ENCODE assay signal across 28 mouse cellular contexts in the genomic region with DNA sequence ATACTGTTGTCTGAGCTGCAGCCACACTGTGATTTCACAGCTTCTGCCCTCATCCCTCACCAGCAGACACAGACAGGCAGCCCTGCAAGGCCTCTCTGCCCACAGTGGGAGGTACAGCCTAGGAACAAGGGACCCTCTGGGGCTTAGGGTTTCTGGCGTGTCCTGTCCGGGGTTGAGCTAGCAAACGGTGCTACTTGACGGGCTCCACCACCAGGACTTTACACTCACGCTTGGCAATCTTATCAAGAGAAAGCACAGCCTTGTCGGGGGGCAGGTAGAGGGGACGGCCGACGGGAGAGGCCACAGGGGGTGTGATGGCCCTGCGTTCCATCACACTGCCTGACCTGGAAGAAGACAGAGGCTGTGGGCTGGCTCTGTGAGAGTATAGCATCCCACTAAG. TPM values are rescaled to one million over a fixed set of nuclear protein-coding genes. Genes with fewer than 3 reads are reported as not detected.
A peak's percentile ranks its signal among the peaks of the same experiment; 100 is the strongest.
DNase-seq lines count a peak whose midpoint lies in the region; ATAC-seq and TF ChIP-seq lines count a peak whose summit lies in the region.
"Had no signal": no experiment of that assay in that cellular context is flagged by ENCODE, and none has a peak within 500 bp of the region (broad histone marks: within the 10 kb centered on the region; RNA-seq: fewer than 3 reads in every experiment).

No protein-coding gene starts in this region.

- H3K4me3 ChIP-seq in erythroblast, embryonic 14.5 days (replicated peaks) = peak overlapping the region; percentile 28
- no peak overlapping the region for H3K4me3 ChIP-seq in hindbrain, embryonic 13.5 days
- no peak overlapping the region for H3K4me3 ChIP-seq in hindbrain, embryonic 10.5 days
- H3K4me3 ChIP-seq in intestine, embryonic 15.5 days (replicated peaks) = no peak overlapping the region
- peak overlapping the region in 1 of 2 experiments; percentile 23; a peak in 2 of 4 replicates for H3K4me3 ChIP-seq in liver, embryonic 14.5 days (ENCODE audit: insufficient read depth in 1 of 2, low read depth in 2 of 2, low read length in 2 of 2)
- H3K4me3 ChIP-seq: embryonic facial prominence, embryonic 15.5 days; forebrain, embryonic 12.5 days; heart, embryonic 15.5 days; midbrain, embryonic 12.5 days had no signal

- H3K27ac ChIP-seq in hindbrain, embryonic 13.5 days = no peak overlapping the region; the same call in 1 of the 2 replicates
- H3K27ac ChIP-seq in hindbrain, embryonic 10.5 days = no peak overlapping the region
- H3K27ac ChIP-seq in intestine, embryonic 15.5 days = no peak overlapping the region
- H3K27ac ChIP-seq in liver, embryonic 14.5 days = no peak overlapping the region
- H3K27ac ChIP-seq: embryonic facial prominence, embryonic 15.5 days; forebrain, embryonic 12.5 days; heart, embryonic 15.5 days; hindbrain, postnatal 0 days; midbrain, embryonic 12.5 days had no signal

- no peak overlapping the region for H3K4me2 ChIP-seq in hindbrain, embryonic 13.5 days
- H3K4me2 ChIP-seq in intestine, embryonic 15.5 days (replicated peaks) = no peak overlapping the region
- H3K4me2 ChIP-seq in liver, embryonic 14.5 days (ENCODE audit: low read depth) = peak overlapping the region; percentile 89
- H3K4me2 ChIP-seq: embryonic facial prominence, embryonic 15.5 days; forebrain, embryonic 12.5 days; heart, embryonic 15.5 days; midbrain, embryonic 12.5 days had no signal

- H3K36me3 ChIP-seq in erythroblast, embryonic 14.5 days (ENCODE audit: control insufficient read depth) = peaks cover 50% of the 10 kb centered on the region
- H3K36me3 ChIP-seq in hindbrain, embryonic 13.5 days = peaks cover 49% of the 10 kb centered on the region
- H3K36me3 ChIP-seq in hindbrain, embryonic 10.5 days = peaks cover 56% of the 10 kb centered on the region
- H3K36me3 ChIP-seq in intestine, embryonic 15.5 days = peaks cover 19% of the 10 kb centered on the region
- peaks cover 6% of the 10 kb centered on the region for H3K36me3 ChIP-seq in liver, embryonic 14.5 days (replicated peaks; ENCODE audit: control insufficient read depth, insufficient read depth, low read depth)

- TF ChIP-seq CTCF in liver, embryonic 14.5 days (IDR thresholded peaks at IDR 0.05; ENCODE audit: low read depth) = no peak

- no peak for ATAC-seq in erythroblast, adult 5-6 weeks (replicated peaks; ENCODE audit: low FRiP score, poor library complexity, severe bottlenecking)
- ATAC-seq in hindbrain, embryonic 13.5 days (ENCODE audit: low FRiP score) = no peak
- ATAC-seq in intestine, embryonic 15.5 days = no peak
- ATAC-seq in liver, embryonic 14.5 days (ENCODE audit: insufficient read depth) = no peak
- ATAC-seq: activated CD4-positive, CD25-positive, alpha-beta regulatory T cell, adult 4 months; hindbrain, postnatal 0 days; Patski had no signal

- H3K27me3 ChIP-seq in erythroblast, embryonic 14.5 days (ENCODE audit: control insufficient read depth) = no peaks in the 10 kb centered on the region
- H3K27me3 ChIP-seq in hindbrain, embryonic 13.5 days = no peaks in the 10 kb centered on the region
- no peaks in the 10 kb centered on the region for H3K27me3 ChIP-seq in hindbrain, embryonic 10.5 days (ENCODE audit: insufficient read depth, poor library complexity, severe bottlenecking)
- H3K27me3 ChIP-seq in intestine, embryonic 15.5 days (replicated peaks) = no peaks in the 10 kb centered on the region
- H3K27me3 ChIP-seq in liver, embryonic 14.5 days (ENCODE audit: control insufficient read depth, insufficient read depth, low read length) = no peaks in the 10 kb centered on the region
- H3K27me3 ChIP-seq: embryonic facial prominence, embryonic 15.5 days; forebrain, embryonic 12.5 days; heart, embryonic 15.5 days; midbrain, embryonic 12.5 days; Patski had no signal

- H3K4me1 ChIP-seq in erythroblast, embryonic 14.5 days (ENCODE audit: control insufficient read depth) = peaks cover 89% of the 10 kb centered on the region
- peaks cover 46% of the 10 kb centered on the region for H3K4me1 ChIP-seq in hindbrain, embryonic 13.5 days (replicated peaks)
- peaks cover 53% of the 10 kb centered on the region for H3K4me1 ChIP-seq in hindbrain, embryonic 10.5 days (replicated peaks)
- peaks cover 23% of the 10 kb centered on the region for H3K4me1 ChIP-seq in intestine, embryonic 15.5 days (replicated peaks)
- H3K4me1 ChIP-seq in liver, embryonic 14.5 days (replicated peaks; ENCODE audit: control insufficient read depth in 2 of 2, insufficient read depth in 2 of 2, low read length in 1 of 2) = peaks cover 14 to 46% of the 10 kb centered on the region in 2 experiments

- WGBS in hindbrain, embryonic 13.5 days = 87% methylated on average over 10 of the region's 10 CpGs
- 77% methylated on average over 10 of the region's 10 CpGs for WGBS in hindbrain, embryonic 10.5 days
- WGBS in intestine, embryonic 15.5 days = 71% methylated on average over 10 of the region's 10 CpGs
- WGBS in liver, embryonic 14.5 days (ENCODE audit: insufficient replicate concordance) = 12% methylated on average over 10 of the region's 10 CpGs

- 0 out of 2 replicates have a peak overlapping the region, but pooled peaks have one; percentile 39 for H3K9ac ChIP-seq in hindbrain, embryonic 13.5 days
- H3K9ac ChIP-seq in intestine, embryonic 15.5 days = peak overlapping the region; percentile 24
- no peak overlapping the region for H3K9ac ChIP-seq in liver, embryonic 14.5 days (replicated peaks)
- H3K9ac ChIP-seq: embryonic facial prominence, embryonic 15.5 days; forebrain, embryonic 12.5 days; heart, embryonic 15.5 days; midbrain, embryonic 12.5 days had no signal

- no peak for DNase-seq in hindbrain, embryonic 10.5 days (ENCODE audit: low spot score)
- no peak for DNase-seq in liver, embryonic 14.5 days (ENCODE audit: low read depth in 3 of 3, low spot score in 3 of 3)
- no peak for DNase-seq in MN1 (ENCODE audit: low spot score)
- DNase-seq in lung, postnatal 36 days = no peak
- DNase-seq: adrenal gland, postnatal 36 days; cerebellum, adult 9-11 months; gastrocnemius, postnatal 10 days; kidney, adult 9 months; kidney, postnatal 4 days; lung, adult 18-20 months; lung, postnatal 4 days; retina, postnatal 1 day; thymus, adult 18-20 months had no signal

- H3K9me3 ChIP-seq in erythroblast, embryonic 14.5 days (ENCODE audit: control insufficient read depth, low read length) = no peaks in the 10 kb centered on the region
- no peaks in the 10 kb centered on the region for H3K9me3 ChIP-seq in hindbrain, embryonic 13.5 days
- no peaks in the 10 kb centered on the region for H3K9me3 ChIP-seq in hindbrain, embryonic 10.5 days
- no peaks in the 10 kb centered on the region for H3K9me3 ChIP-seq in intestine, embryonic 15.5 days
- H3K9me3 ChIP-seq in liver, embryonic 14.5 days (ENCODE audit: control insufficient read depth, low read length) = no peaks in the 10 kb centered on the region
- H3K9me3 ChIP-seq: embryonic facial prominence, embryonic 15.5 days; forebrain, embryonic 12.5 days; heart, embryonic 15.5 days; midbrain, embryonic 12.5 days had no signal

- TF ChIP-seq EP300 in liver, embryonic 14.5 days (IDR thresholded peaks at IDR 0.05; ENCODE audit: low read depth) = no peak

RNA-seq across cellular contexts. Expression of gene BC037034, which starts 3.8 kb away (rescaled TPM):
- 2.4 and 2.9 TPM in 2 replicates for polyA plus RNA-seq in erythroblast, embryonic 14.5 days (2012)
- total RNA-seq in erythroblast, adult 5-6 weeks (2015; ENCODE audit: low replicate concordance) = 9.0 and 16.9 TPM in 2 replicates
- 10.5 and 20.8 TPM in 2 replicates for total RNA-seq in erythroblast, adult 5-6 weeks (2017; ENCODE audit: low replicate concordance)
- 14.2 and 15.5 TPM in 2 replicates for polyA plus RNA-seq in hindbrain, embryonic 13.5 days (2015; fragmentation: Nextera tagmentation; extraction: Ambion mirVana)
- polyA plus RNA-seq in hindbrain, embryonic 10.5 days (2016; fragmentation: Nextera tagmentation; extraction: Ambion mirVana) = 6.3 and 10.1 TPM in 2 replicates
- 4.8 and 5.1 TPM in 2 replicates for polyA plus RNA-seq in intestine, embryonic 15.5 days (2015; fragmentation: Nextera tagmentation; extraction: Ambion mirVana)
- polyA plus RNA-seq in liver, embryonic 14.5 days (2012; rRNA removed) = 22.4 and 27.6 TPM in 2 replicates
- polyA plus RNA-seq in liver, embryonic 14.5 days (2014; fragmentation: Nextera tagmentation; extraction: Ambion mirVana) = 1.9 and 2.5 TPM in 2 replicates

RNA-seq across cellular contexts. Expression of gene Lamtor4, which starts 4.8 kb away (rescaled TPM):
- polyA plus RNA-seq in erythroblast, embryonic 14.5 days (2012) = 2.2 and 2.3 TPM in 2 replicates
- total RNA-seq in erythroblast, adult 5-6 weeks (2015; ENCODE audit: low replicate concordance) = 34.5 and 63.6 TPM in 2 replicates
- total RNA-seq in erythroblast, adult 5-6 weeks (2017; ENCODE audit: low replicate concordance) = 11.3 and 13.1 TPM in 2 replicates
- polyA plus RNA-seq in hindbrain, embryonic 13.5 days (2015; fragmentation: Nextera tagmentation; extraction: Ambion mirVana) = 91.7 and 95.8 TPM in 2 replicates
- 49.5 and 63.6 TPM in 2 replicates for polyA plus RNA-seq in hindbrain, embryonic 10.5 days (2016; fragmentation: Nextera tagmentation; extraction: Ambion mirVana)
- 80.6 and 90.1 TPM in 2 replicates for polyA plus RNA-seq in intestine, embryonic 15.5 days (2015; fragmentation: Nextera tagmentation; extraction: Ambion mirVana)
- 26.2 and 36.3 TPM in 2 replicates for polyA plus RNA-seq in liver, embryonic 14.5 days (2012; rRNA removed)
- 35.5 and 35.6 TPM in 2 replicates for polyA plus RNA-seq in liver, embryonic 14.5 days (2014; fragmentation: Nextera tagmentation; extraction: Ambion mirVana)

RNA-seq across cellular contexts. Expression of gene Gal3st4, which starts 12.6 kb away (rescaled TPM):
- not detected in 2 replicates for polyA plus RNA-seq in erythroblast, embryonic 14.5 days (2012)
- total RNA-seq in erythroblast, adult 5-6 weeks (2015; ENCODE audit: low replicate concordance) = not detected in 2 replicates
- total RNA-seq in erythroblast, adult 5-6 weeks (2017; ENCODE audit: low replicate concordance) = not detected in 2 replicates
- polyA plus RNA-seq in hindbrain, embryonic 13.5 days (2015; fragmentation: Nextera tagmentation; extraction: Ambion mirVana) = 3.3 and 4.2 TPM in 2 replicates
- polyA plus RNA-seq in hindbrain, embryonic 10.5 days (2016; fragmentation: Nextera tagmentation; extraction: Ambion mirVana) = 7.9 and 8.5 TPM in 2 replicates
- 1.0 and 1.4 TPM in 2 replicates for polyA plus RNA-seq in intestine, embryonic 15.5 days (2015; fragmentation: Nextera tagmentation; extraction: Ambion mirVana)
- 0.01 TPM in 1 of 2 replicates, not detected in the other for polyA plus RNA-seq in liver, embryonic 14.5 days (2012; rRNA removed)
- 0.14 and 0.18 TPM in 2 replicates for polyA plus RNA-seq in liver, embryonic 14.5 days (2014; fragmentation: Nextera tagmentation; extraction: Ambion mirVana)
- total RNA-seq: neutrophil, adult 5-6 weeks had no signal

RNA-seq across cellular contexts. Expression of gene Gm43720, which starts 19.7 kb away (rescaled TPM):
- not detected in 2 replicates for polyA plus RNA-seq in erythroblast, embryonic 14.5 days (2012)
- total RNA-seq in erythroblast, adult 5-6 weeks (2015; ENCODE audit: low replicate concordance) = 0.21 TPM in 1 of 2 replicates, not detected in the other
- total RNA-seq in erythroblast, adult 5-6 weeks (2017; ENCODE audit: low replicate concordance) = not detected in 2 replicates
- polyA plus RNA-seq in hindbrain, embryonic 13.5 days (2015; fragmentation: Nextera tagmentation; extraction: Ambion mirVana) = 0.09 and 0.10 TPM in 2 replicates
- 0.13 and 0.26 TPM in 2 replicates for polyA plus RNA-seq in hindbrain, embryonic 10.5 days (2016; fragmentation: Nextera tagmentation; extraction: Ambion mirVana)
- polyA plus RNA-seq in intestine, embryonic 15.5 days (2015; fragmentation: Nextera tagmentation; extraction: Ambion mirVana) = not detected in 2 replicates
- polyA plus RNA-seq in liver, embryonic 14.5 days (2012; rRNA removed) = not detected in 2 replicates
- polyA plus RNA-seq in liver, embryonic 14.5 days (2014; fragmentation: Nextera tagmentation; extraction: Ambion mirVana) = 0.01 and 0.04 TPM in 2 replicates
- total RNA-seq: adrenal gland, postnatal 36 days; hindbrain, postnatal 0 days; layer of hippocampus, postnatal 25 days; left cerebral cortex, postnatal 14 days; neutrophil, adult 5-6 weeks had no signal
- polyA plus RNA-seq: activated CD4-positive, CD25-positive, alpha-beta regulatory T cell, adult 4 months; midbrain, embryonic 12.5 days; small intestine, adult 2 months had no signal

RNA-seq across cellular contexts. Expression of gene Gpc2, which starts 19.8 kb away (rescaled TPM):
- polyA plus RNA-seq in erythroblast, embryonic 14.5 days (2012) = 0.06 and 0.07 TPM in 2 replicates
- total RNA-seq in erythroblast, adult 5-6 weeks (2015; ENCODE audit: low replicate concordance) = 2.9 TPM in 1 of 2 replicates, not detected in the other
- 1.7 TPM in 1 of 2 replicates, not detected in the other for total RNA-seq in erythroblast, adult 5-6 weeks (2017; ENCODE audit: low replicate concordance)
- 212 and 224 TPM in 2 replicates for polyA plus RNA-seq in hindbrain, embryonic 13.5 days (2015; fragmentation: Nextera tagmentation; extraction: Ambion mirVana)
- 48.0 and 95.4 TPM in 2 replicates for polyA plus RNA-seq in hindbrain, embryonic 10.5 days (2016; fragmentation: Nextera tagmentation; extraction: Ambion mirVana)
- polyA plus RNA-seq in intestine, embryonic 15.5 days (2015; fragmentation: Nextera tagmentation; extraction: Ambion mirVana) = 13.7 and 15.2 TPM in 2 replicates
- 1.7 and 2.5 TPM in 2 replicates for polyA plus RNA-seq in liver, embryonic 14.5 days (2012; rRNA removed)
- not detected in 2 replicates for polyA plus RNA-seq in liver, embryonic 14.5 days (2014; fragmentation: Nextera tagmentation; extraction: Ambion mirVana)
- polyA plus RNA-seq: activated CD4-positive, CD25-positive, alpha-beta regulatory T cell, adult 4 months had no signal
